Mouse (Mus musculus): Measurements from ENCODE around the gene 4930442H23Rik.

DNA sequence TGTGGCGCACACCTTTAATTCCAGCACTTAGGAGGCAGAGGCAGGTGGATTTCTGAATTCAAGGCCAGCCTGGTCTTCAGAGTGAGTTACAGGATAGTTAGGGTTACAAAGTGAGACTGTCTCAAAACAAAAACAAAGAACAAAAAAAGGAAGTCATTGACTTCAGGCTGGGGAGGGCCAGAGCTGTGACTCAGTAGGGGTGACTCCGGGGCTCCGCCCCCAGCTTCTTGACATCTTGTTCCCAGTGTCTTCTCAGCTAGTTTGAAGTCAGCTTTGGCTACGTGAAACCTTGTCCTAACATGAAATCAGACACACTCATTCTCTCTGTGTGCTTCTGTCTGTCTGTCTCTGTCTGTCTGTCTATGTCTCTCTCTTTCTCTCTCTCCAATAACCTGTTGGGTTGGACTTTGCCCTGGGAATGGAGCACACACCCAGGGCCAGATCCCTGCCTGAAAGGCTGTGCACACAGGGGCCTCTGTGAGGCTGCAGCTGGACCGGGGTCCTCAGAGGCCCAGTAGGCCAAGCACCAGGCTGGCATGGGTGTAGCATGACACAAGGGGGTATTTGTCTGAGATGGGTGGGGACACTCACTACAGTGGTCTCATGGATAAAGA, 37.9 kb upstream of the 4930442H23Rik start:
- no peak for TF ChIP-seq POLR2A (IDR thresholded peaks at IDR 0.05; ENCODE audit: insufficient read depth, low read depth, low read length)
- no peak for TF ChIP-seq CTCF (IDR thresholded peaks at IDR 0.05; ENCODE audit: insufficient read depth, low read depth, low read length)

Measured in olfactory bulb, adult 2 months (tissue).